Mouse (Mus musculus): ENCODE results near the gene Lipi.

- TF ChIP-seq CTCF (IDR thresholded peaks at IDR 0.05): no peak
- TF ChIP-seq EP300 (IDR thresholded peaks at IDR 0.05; ENCODE audit: insufficient read depth, low read depth, low read length): no peak
- no peak for TF ChIP-seq POLR2A (IDR thresholded peaks at IDR 0.05; ENCODE audit: insufficient read depth, low read depth, low read length)
Measured at GRCm38 (mm10) chr16:75496568-75496967, 89.3 kb downstream of the Lipi start.
